Mouse (Mus musculus): Measurements from ENCODE around the gene Tnnt2. TPM values are rescaled to one million over a fixed set of nuclear protein-coding genes. Genes with fewer than 3 reads are reported as not detected.

The Tnnt2 gene
- polyA plus RNA-seq, 1 experiment from 2014 or later, result 0.46 TPM

- WGBS, result 75% methylated on average over 8 of the region's 8 CpGs
- peaks cover 1% of the 10 kb centered on the region; the same call in 1 of the 2 replicates for H3K4me1 ChIP-seq (ENCODE audit: control insufficient read depth, insufficient read depth, low read length)
- H3K9ac ChIP-seq (ENCODE audit: low read depth, low read length), result no peak overlapping the region
- H3K4me2 ChIP-seq (ENCODE audit: low read length), result no peak overlapping the region
- no peaks in the 10 kb centered on the region for H3K27me3 ChIP-seq (ENCODE audit: control insufficient read depth, insufficient read depth, low read depth, low read length)
- no peaks in the 10 kb centered on the region for H3K36me3 ChIP-seq (ENCODE audit: control insufficient read depth, insufficient read depth, low read length)
- no peaks in the 10 kb centered on the region for H3K9me3 ChIP-seq (replicated peaks; ENCODE audit: control insufficient read depth, low read length, poor library complexity, severe bottlenecking)
- no peak overlapping the region for H3K4me3 ChIP-seq (ENCODE audit: low read depth, low read length)
- no peak for ATAC-seq
- H3K27ac ChIP-seq (ENCODE audit: low read length), result no peak overlapping the region
Measured at GRCm38 (mm10) chr1:135799109-135799627, 37.0 kb upstream of the Tnnt2 start.

GRCm38 (mm10) chr1:135800192-135800950 is 35.8 kb upstream of the Tnnt2 start:
- Histone ChIP-seq H3K36me3 (ENCODE audit: control insufficient read depth, insufficient read depth, low read length) (no peaks in the 10 kb centered on the region), H3K27me3 (ENCODE audit: control insufficient read depth, insufficient read depth, low read depth, low read length) (no peaks in the 10 kb centered on the region), H3K9ac (ENCODE audit: low read depth, low read length) (no peak overlapping the region), H3K4me1 (ENCODE audit: control insufficient read depth, insufficient read depth, low read length) (no peaks in the 10 kb centered on the region), H3K4me2 (ENCODE audit: low read length) (no peak overlapping the region), H3K9me3 (replicated peaks; ENCODE audit: control insufficient read depth, low read length, poor library complexity, severe bottlenecking) (no peaks in the 10 kb centered on the region), H3K4me3 (ENCODE audit: low read depth, low read length) (no peak overlapping the region), H3K27ac (ENCODE audit: low read length) (no peak overlapping the region)
- WGBS, result 52% methylated on average over 8 of the region's 8 CpGs
- ATAC-seq, result no peak

- Histone ChIP-seq H3K27me3 (ENCODE audit: control insufficient read depth, insufficient read depth, low read depth, low read length) (no peaks in the 10 kb centered on the region), H3K36me3 (ENCODE audit: control insufficient read depth, insufficient read depth, low read length) (no peaks in the 10 kb centered on the region), H3K9me3 (replicated peaks; ENCODE audit: control insufficient read depth, low read length, poor library complexity, severe bottlenecking) (no peaks in the 10 kb centered on the region), H3K27ac (ENCODE audit: low read length) (no peak overlapping the region), H3K9ac (ENCODE audit: low read depth, low read length) (no peak overlapping the region), H3K4me3 (ENCODE audit: low read depth, low read length) (no peak overlapping the region), H3K4me1 (ENCODE audit: control insufficient read depth, insufficient read depth, low read length) (no peaks in the 10 kb centered on the region), H3K4me2 (ENCODE audit: low read length) (no peak overlapping the region)
- WGBS, result 58% methylated on average over 10 of the region's 10 CpGs
- no peak for ATAC-seq
Measured at GRCm38 (mm10) chr1:135807546-135807945, 28.6 kb upstream of the Tnnt2 start.

- no peak overlapping the region for H3K4me2 ChIP-seq (ENCODE audit: low read length)
- H3K4me3 ChIP-seq (ENCODE audit: low read depth, low read length), result no peak overlapping the region
- no peak overlapping the region for H3K27ac ChIP-seq (ENCODE audit: low read length)
- H3K27me3 ChIP-seq (ENCODE audit: control insufficient read depth, insufficient read depth, low read depth, low read length), result no peaks in the 10 kb centered on the region
- H3K9ac ChIP-seq (ENCODE audit: low read depth, low read length), result no peak overlapping the region
- H3K9me3 ChIP-seq (replicated peaks; ENCODE audit: control insufficient read depth, low read length, poor library complexity, severe bottlenecking), result no peaks in the 10 kb centered on the region
- ATAC-seq, result no peak
- no peaks in the 10 kb centered on the region for H3K36me3 ChIP-seq (ENCODE audit: control insufficient read depth, insufficient read depth, low read length)
- no peaks in the 10 kb centered on the region for H3K4me1 ChIP-seq (ENCODE audit: control insufficient read depth, insufficient read depth, low read length)
- WGBS, result 95% methylated on average over 2 of the region's 2 CpGs
Measured at GRCm38 (mm10) chr1:135810180-135810579, 26.0 kb upstream of the Tnnt2 start.

- no peaks in the 10 kb centered on the region for H3K4me1 ChIP-seq (ENCODE audit: control insufficient read depth, insufficient read depth, low read length)
- H3K4me3 ChIP-seq (ENCODE audit: low read depth, low read length), result no peak overlapping the region
- no peaks in the 10 kb centered on the region for H3K9me3 ChIP-seq (replicated peaks; ENCODE audit: control insufficient read depth, low read length, poor library complexity, severe bottlenecking)
- WGBS, result 29% methylated on average over 7 of the region's 7 CpGs
- no peak overlapping the region for H3K9ac ChIP-seq (ENCODE audit: low read depth, low read length)
- peak; percentile 40; the same call in 1 of the 2 replicates for ATAC-seq
- no peak overlapping the region for H3K27ac ChIP-seq (ENCODE audit: low read length)
- no peaks in the 10 kb centered on the region for H3K27me3 ChIP-seq (ENCODE audit: control insufficient read depth, insufficient read depth, low read depth, low read length)
- no peak overlapping the region for H3K4me2 ChIP-seq (ENCODE audit: low read length)
- no peaks in the 10 kb centered on the region for H3K36me3 ChIP-seq (ENCODE audit: control insufficient read depth, insufficient read depth, low read length)
Measured at GRCm38 (mm10) chr1:135811016-135811646, 25.0 kb upstream of the Tnnt2 start.

GRCm38 (mm10) chr1:135812205-135812604 is 23.9 kb upstream of the Tnnt2 start:
- no peaks in the 10 kb centered on the region for H3K4me1 ChIP-seq (ENCODE audit: control insufficient read depth, insufficient read depth, low read length)
- H3K9ac ChIP-seq (ENCODE audit: low read depth, low read length), result no peak overlapping the region
- ATAC-seq, result no peak
- no peaks in the 10 kb centered on the region for H3K36me3 ChIP-seq (ENCODE audit: control insufficient read depth, insufficient read depth, low read length)
- H3K4me3 ChIP-seq (ENCODE audit: low read depth, low read length), result no peak overlapping the region
- H3K9me3 ChIP-seq (replicated peaks; ENCODE audit: control insufficient read depth, low read length, poor library complexity, severe bottlenecking), result no peaks in the 10 kb centered on the region
- H3K4me2 ChIP-seq (ENCODE audit: low read length), result no peak overlapping the region
- 63% methylated on average over 3 of the region's 3 CpGs for WGBS
- H3K27ac ChIP-seq (ENCODE audit: low read length), result no peak overlapping the region
- H3K27me3 ChIP-seq (ENCODE audit: control insufficient read depth, insufficient read depth, low read depth, low read length), result peaks cover 5% of the 10 kb centered on the region

- ATAC-seq, result no peak
Measured at GRCm38 (mm10) chr1:135812618-135813017, 23.5 kb upstream of the Tnnt2 start.

GRCm38 (mm10) chr1:135813071-135813470 is 23.1 kb upstream of the Tnnt2 start:
- Histone ChIP-seq H3K27ac (ENCODE audit: low read length) (no peak overlapping the region), H3K9me3 (replicated peaks; ENCODE audit: control insufficient read depth, low read length, poor library complexity, severe bottlenecking) (no peaks in the 10 kb centered on the region), H3K4me1 (ENCODE audit: control insufficient read depth, insufficient read depth, low read length) (peaks cover under 1% of the 10 kb centered on the region; the same call in 1 of the 2 replicates), H3K9ac (ENCODE audit: low read depth, low read length) (no peak overlapping the region), H3K27me3 (ENCODE audit: control insufficient read depth, insufficient read depth, low read depth, low read length) (peaks cover 14% of the 10 kb centered on the region), H3K4me3 (ENCODE audit: low read depth, low read length) (no peak overlapping the region), H3K36me3 (ENCODE audit: control insufficient read depth, insufficient read depth, low read length) (no peaks in the 10 kb centered on the region), H3K4me2 (ENCODE audit: low read length) (no peak overlapping the region)
- WGBS, result 67% methylated on average over 4 of the region's 4 CpGs
- no peak for ATAC-seq

More at GRCm38 (mm10) chr1:135812618-135813017, 23.5 kb upstream of the Tnnt2 start:
- no peak overlapping the region for H3K9ac ChIP-seq (ENCODE audit: low read depth, low read length)
- no peaks in the 10 kb centered on the region for H3K36me3 ChIP-seq (ENCODE audit: control insufficient read depth, insufficient read depth, low read length)
- peaks cover 9% of the 10 kb centered on the region for H3K27me3 ChIP-seq (ENCODE audit: control insufficient read depth, insufficient read depth, low read depth, low read length)
- 57% methylated on average over 2 of the region's 2 CpGs for WGBS
- no peaks in the 10 kb centered on the region for H3K9me3 ChIP-seq (replicated peaks; ENCODE audit: control insufficient read depth, low read length, poor library complexity, severe bottlenecking)
- H3K4me3 ChIP-seq (ENCODE audit: low read depth, low read length), result no peak overlapping the region
- H3K4me1 ChIP-seq (ENCODE audit: control insufficient read depth, insufficient read depth, low read length), result no peaks in the 10 kb centered on the region
- no peak overlapping the region for H3K4me2 ChIP-seq (ENCODE audit: low read length)
- no peak overlapping the region for H3K27ac ChIP-seq (ENCODE audit: low read length)
